Mouse (Mus musculus) hindbrain, embryonic 14.5 days (tissue): ENCODE measurements around the gene Cdt1. TPM values are rescaled to one million over a fixed set of nuclear protein-coding genes. Genes with fewer than 3 reads are reported as not detected.

Experiments
- ATAC-seq: fragments of 200-750 bp; cut with Nextera tagmentation; 2 replicates; pipeline ENCODE4 v1.8.0; 2017; ENCODE audit warnings: moderate number of reproducible peaks, mild to moderate bottlenecking, moderate TSS enrichment, moderate library complexity; ENCODE audit not compliant: low FRiP score
- DNase-seq: peaks from one replicate; pipeline ENCODE4 v3.0.0-alpha.2; 2015; ENCODE audit warnings: low spot score
- H3K27ac ChIP-seq: fragments of 300-500 bp; sonication (generic); 2 replicates; pipeline ENCODE4 v1.5.1; 2014; ENCODE audit warnings: mild to moderate bottlenecking, moderate library complexity
- H3K27me3 ChIP-seq: fragments of 300-500 bp; sonication (generic); 2 replicates; pipeline ENCODE4 v1.6.1; 2014; ENCODE audit warnings: mild to moderate bottlenecking, low read length, mixed read lengths; ENCODE audit not compliant: control insufficient read depth, insufficient read depth
- H3K36me3 ChIP-seq: fragments of 300-500 bp; sonication (generic); replicated peaks from 2 replicates; pipeline ENCODE4 v1.6.1; 2014; ENCODE audit not compliant: control insufficient read depth, insufficient read depth
- H3K4me1 ChIP-seq: fragments of 300-500 bp; sonication (generic); replicated peaks from 2 replicates; pipeline ENCODE4 v1.6.1; 2014; ENCODE audit warnings: antibody characterized with exemption, low read length, mixed read lengths; ENCODE audit not compliant: control insufficient read depth, insufficient read depth
- H3K4me2 ChIP-seq: fragments of 300-500 bp; sonication (generic); replicated peaks from 2 replicates; pipeline ENCODE4 v1.6.1; 2014; ENCODE audit warnings: mild to moderate bottlenecking, moderate library complexity
- H3K4me3 ChIP-seq: fragments of 300-500 bp; sonication (generic); replicated peaks from 2 replicates; pipeline ENCODE4 v1.5.1; 2014; ENCODE audit warnings: mild to moderate bottlenecking, low read length
- H3K9ac ChIP-seq: fragments of 300-500 bp; sonication (generic); 2 replicates; pipeline ENCODE4 v1.6.1; 2014
- H3K9me3 ChIP-seq: fragments of 300-500 bp; sonication (generic); 2 replicates; pipeline ENCODE4 v1.6.1; 2016; ENCODE audit warnings: low read length; ENCODE audit not compliant: control insufficient read depth
- WGBS: fragments of 180-500 bp; shearing (Covaris S2); extraction: QIAGEN DNeasy Blood & Tissue Kit; methylation state at CpG from one replicate; pipeline ENCODE4 v1.1.7; 2014; 5-methylcytosine and 5-hydroxymethylcytosine counted together
- polyA plus RNA-seq: library from polyadenylated mRNA; unstranded; fragments of >200 nt; fragmentation: Nextera tagmentation; extraction: Ambion mirVana; gene quantifications from 2 replicates; pipeline ENCODE4 v1.2.1, GENCODE M21; 2014

The Cdt1 gene
- polyA plus RNA-seq, 1 experiment from 2014 or later, result 6.2 TPM

- Histone ChIP-seq H3K36me3 (no peaks in the 10 kb centered on the region), H3K27me3 (no peaks in the 10 kb centered on the region), H3K9ac (no peak overlapping the region), H3K4me3 (no peak overlapping the region), H3K4me2 (no peak overlapping the region), H3K4me1 (no peaks in the 10 kb centered on the region), H3K9me3 (no peaks in the 10 kb centered on the region), H3K27ac (no peak overlapping the region)
- DNase-seq (no peak), ATAC-seq (no peak)
- 51% methylated on average over 10 of the region's 10 CpGs for WGBS
Measured at GRCm38 (mm10) chr8:122557248-122558038, 10.4 kb upstream of the Cdt1 start.

GRCm38 (mm10) chr8:122558671-122559349 is 9.0 kb upstream of the Cdt1 start:
- no peak overlapping the region for H3K27ac ChIP-seq
- no peaks in the 10 kb centered on the region for H3K36me3 ChIP-seq
- H3K4me2 ChIP-seq, result no peak overlapping the region
- DNase-seq (no peak), ATAC-seq (no peak)
- no peak overlapping the region for H3K4me3 ChIP-seq
- H3K4me1 ChIP-seq, result no peaks in the 10 kb centered on the region
- no peaks in the 10 kb centered on the region for H3K9me3 ChIP-seq
- H3K9ac ChIP-seq, result no peak overlapping the region
- no peaks in the 10 kb centered on the region for H3K27me3 ChIP-seq
- WGBS, result 11% methylated on average over 11 of the region's 12 CpGs

GRCm38 (mm10) chr8:122561199-122561598 is 6.6 kb upstream of the Cdt1 start:
- Histone ChIP-seq H3K9ac (no peak overlapping the region), H3K4me3 (no peak overlapping the region), H3K9me3 (no peaks in the 10 kb centered on the region), H3K27ac (no peak overlapping the region), H3K27me3 (no peaks in the 10 kb centered on the region), H3K36me3 (no peaks in the 10 kb centered on the region), H3K4me1 (no peaks in the 10 kb centered on the region), H3K4me2 (no peak overlapping the region)
- no peak for ATAC-seq
- DNase-seq, result no peak
- 83% methylated on average over 5 of the region's 5 CpGs for WGBS

GRCm38 (mm10) chr8:122564363-122565352 is 3.2 kb upstream of the Cdt1 start:
- Histone ChIP-seq H3K9me3 (no peaks in the 10 kb centered on the region), H3K9ac (no peak overlapping the region), H3K27me3 (no peaks in the 10 kb centered on the region), H3K4me2 (no peak overlapping the region), H3K27ac (no peak overlapping the region), H3K4me1 (peaks cover 22% of the 10 kb centered on the region), H3K4me3 (no peak overlapping the region), H3K36me3 (no peaks in the 10 kb centered on the region)
- ATAC-seq (no peak), DNase-seq (no peak)
- WGBS, result 86% methylated on average over 25 of the region's 25 CpGs

GRCm38 (mm10) chr8:122566766-122567165 is 1.0 kb upstream of the Cdt1 start:
- ATAC-seq, result no peak
- Histone ChIP-seq H3K4me2 (peak overlapping the region; percentile 87), H3K36me3 (peaks cover 6% of the 10 kb centered on the region; the same call in 1 of the 2 replicates), H3K9ac (peak overlapping the region; percentile 73), H3K27ac (peak overlapping the region; percentile 89), H3K9me3 (no peaks in the 10 kb centered on the region), H3K27me3 (no peaks in the 10 kb centered on the region), H3K4me1 (peaks cover 22% of the 10 kb centered on the region), H3K4me3 (peak overlapping the region; percentile 80)
- 29% methylated on average over 6 of the region's 6 CpGs for WGBS
- no peak for DNase-seq

GRCm38 (mm10) chr8:122568109-122568504 is 292 bp downstream of the Cdt1 start:
- DNase-seq, result no peak
- Histone ChIP-seq H3K27me3 (no peaks in the 10 kb centered on the region), H3K27ac (peak overlapping the region; percentile 27; the same call in 1 of the 2 replicates), H3K9ac (peak overlapping the region; percentile 73), H3K4me1 (peaks cover 22% of the 10 kb centered on the region), H3K4me3 (peak overlapping the region; percentile 80), H3K4me2 (peak overlapping the region; percentile 87), H3K36me3 (peaks cover 11% of the 10 kb centered on the region; the same call in 1 of the 2 replicates), H3K9me3 (no peaks in the 10 kb centered on the region)
- under 1% methylated on average over 34 of the region's 34 CpGs for WGBS
- peak; percentile 53 for ATAC-seq

GRCm38 (mm10) chr8:122568881-122569309 is 1.1 kb downstream of the Cdt1 start:
- H3K36me3 ChIP-seq, result peaks cover 11% of the 10 kb centered on the region; the same call in 1 of the 2 replicates
- H3K4me1 ChIP-seq, result peaks cover 22% of the 10 kb centered on the region
- H3K4me3 ChIP-seq, result peak overlapping the region; percentile 80
- peak overlapping the region; percentile 73 for H3K9ac ChIP-seq
- H3K27me3 ChIP-seq, result no peaks in the 10 kb centered on the region
- no peak overlapping the region for H3K27ac ChIP-seq
- no peaks in the 10 kb centered on the region for H3K9me3 ChIP-seq
- peak overlapping the region; percentile 87 for H3K4me2 ChIP-seq
- WGBS, result 12% methylated on average over 10 of the region's 10 CpGs
- no peak for DNase-seq
- ATAC-seq, result no peak

- ATAC-seq (no peak), DNase-seq (no peak)
- H3K4me2 ChIP-seq, result peak overlapping the region; percentile 87
- H3K27ac ChIP-seq, result no peak overlapping the region
- peaks cover 11% of the 10 kb centered on the region; the same call in 1 of the 2 replicates for H3K36me3 ChIP-seq
- 62% methylated on average over 9 of the region's 9 CpGs for WGBS
- peak overlapping the region; percentile 80; the same call in 1 of the 2 replicates for H3K4me3 ChIP-seq
- H3K4me1 ChIP-seq, result peaks cover 22% of the 10 kb centered on the region
- H3K27me3 ChIP-seq, result no peaks in the 10 kb centered on the region
- no peaks in the 10 kb centered on the region for H3K9me3 ChIP-seq
- peak overlapping the region; percentile 73; the same call in 1 of the 2 replicates for H3K9ac ChIP-seq
Measured at GRCm38 (mm10) chr8:122569329-122569728, 1.5 kb downstream of the Cdt1 start.
